Mouse (Mus musculus) telencephalon, adult 2 months (tissue): ENCODE results near the gene Artn.

Experiments used
- DNase-seq: peaks from one replicate; pipeline ENCODE4 v3.0.0-alpha.2; 2011; ENCODE audit warnings: low read depth, low spot score

Artn gene

DNA sequence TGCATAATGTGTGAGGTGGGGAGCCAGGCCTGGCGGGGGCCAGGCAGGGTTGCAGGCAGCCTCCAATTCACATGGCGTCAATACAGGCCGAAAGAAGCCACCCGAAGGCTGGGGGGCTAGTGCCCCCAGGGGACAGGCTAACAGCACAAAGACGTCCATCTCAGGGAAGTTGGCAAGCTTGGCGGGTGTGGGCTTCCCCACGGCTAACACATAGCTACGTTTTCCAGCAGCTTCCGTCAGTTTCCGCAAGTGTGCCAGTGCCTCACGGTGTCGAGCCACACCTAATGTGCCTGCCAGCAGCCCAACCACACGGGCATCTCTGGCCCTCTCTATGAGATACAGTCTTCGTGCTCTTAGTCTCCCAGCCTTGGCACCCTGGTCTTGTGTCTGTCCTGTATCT is 39.5 kb downstream of the Artn start:
- no peak for DNase-seq

DNA sequence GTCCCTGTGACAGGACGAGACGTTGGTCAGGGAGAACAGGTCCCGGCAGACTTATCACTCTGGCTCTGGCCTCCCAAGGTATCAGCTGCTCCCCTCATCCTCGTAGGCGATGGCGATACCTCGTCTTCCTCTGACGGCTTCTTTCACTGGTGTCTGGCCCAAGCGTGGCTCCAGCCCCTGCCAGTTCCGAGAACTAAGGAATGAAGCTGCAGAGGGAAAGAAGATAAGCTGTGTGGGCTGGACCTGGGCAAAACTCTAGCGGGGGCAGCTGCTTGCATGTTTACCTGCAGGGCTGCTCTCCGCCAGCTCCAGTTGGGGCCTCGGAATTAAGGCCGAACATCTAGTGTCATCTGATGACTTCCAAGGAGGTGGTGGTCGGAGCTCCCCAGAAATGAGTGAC is 40.1 kb downstream of the Artn start:
- no peak for DNase-seq

DNA sequence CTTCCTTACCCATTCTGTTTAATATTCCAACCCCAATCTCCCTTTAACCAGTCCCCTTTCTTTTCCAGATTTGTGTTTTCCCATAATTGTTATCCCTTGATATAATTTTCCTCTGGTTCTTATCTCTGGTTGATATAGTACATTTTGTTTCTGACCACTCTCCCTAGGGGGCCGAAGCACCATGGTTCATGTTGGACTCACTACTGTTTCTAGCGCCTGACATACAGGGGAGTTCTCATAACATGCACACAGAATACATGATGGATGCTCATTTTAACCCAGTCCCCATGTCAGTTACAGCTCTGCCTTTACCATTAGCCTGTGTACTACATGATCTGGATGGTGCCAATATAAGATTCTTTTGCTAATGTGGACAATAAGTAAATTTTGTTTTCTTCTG is 41.6 kb downstream of the Artn start:
- DNase-seq: no peak

DNA sequence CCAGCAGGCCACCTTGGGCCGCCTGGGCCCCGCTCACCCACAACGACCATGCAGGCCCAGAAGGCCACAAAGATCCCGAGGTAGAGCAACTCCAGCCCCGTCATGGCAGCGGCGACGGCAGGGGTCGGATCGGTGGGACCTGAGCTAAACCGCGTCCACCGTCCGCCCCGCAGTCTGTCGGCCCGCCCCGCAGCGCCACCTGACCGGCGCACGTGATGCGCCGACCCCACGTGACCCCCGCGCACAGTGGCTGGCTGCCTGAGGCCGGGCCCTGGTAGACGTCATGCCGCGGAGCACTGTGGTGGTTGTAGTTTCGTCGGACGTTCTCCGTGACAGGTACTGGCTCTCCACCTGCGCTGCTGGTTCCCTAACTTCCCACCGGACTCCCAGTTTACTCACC is 42.4 kb downstream of the Artn start, which contains the start of gene Atp6v0b:
Gene Atp6v0b (minus strand): TSS at position 201 of the 400 bp plus-strand sequence.
- DNase-seq: peak; percentile 81

DNA sequence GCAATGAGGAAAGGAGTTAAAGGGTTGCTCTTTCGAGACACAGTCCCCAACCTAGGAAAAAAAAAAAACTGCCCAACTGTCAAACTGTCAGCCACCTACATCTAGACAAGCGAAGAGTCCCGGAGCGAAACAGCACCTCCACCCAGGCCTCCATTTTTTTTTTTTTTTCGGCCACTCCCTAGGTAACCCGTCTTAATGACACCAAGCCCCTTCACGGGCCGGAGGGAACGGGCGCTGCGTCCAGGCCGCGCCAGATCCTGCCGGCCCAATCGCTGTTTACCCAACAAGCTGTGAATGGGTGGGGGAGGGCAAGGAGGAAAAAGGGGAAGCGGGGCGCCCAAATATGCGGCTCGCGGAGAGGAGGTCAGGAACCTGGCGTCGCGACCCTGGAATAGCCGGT is 42.9 kb downstream of the Artn start:
- DNase-seq: no peak

DNA sequence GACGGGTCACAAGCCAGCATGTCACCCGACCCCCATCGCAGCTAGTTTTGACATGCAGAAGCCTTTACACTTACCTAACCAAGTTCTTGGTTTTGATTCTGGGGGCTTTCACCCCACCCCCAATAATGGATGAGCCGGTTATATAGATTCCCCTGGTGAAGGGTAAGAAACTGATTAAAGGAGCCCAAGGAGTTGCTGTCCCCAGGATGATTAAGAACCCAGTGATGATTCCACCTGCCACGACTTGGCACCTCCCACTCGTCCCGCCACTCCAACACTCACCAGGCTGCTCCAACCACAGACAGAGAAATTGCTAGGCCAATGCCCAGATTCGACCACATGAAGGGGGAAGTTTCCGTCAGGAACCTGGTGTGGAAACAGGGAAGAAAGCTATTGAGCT is 43.6 kb downstream of the Artn start:
- DNase-seq: no peak

DNA sequence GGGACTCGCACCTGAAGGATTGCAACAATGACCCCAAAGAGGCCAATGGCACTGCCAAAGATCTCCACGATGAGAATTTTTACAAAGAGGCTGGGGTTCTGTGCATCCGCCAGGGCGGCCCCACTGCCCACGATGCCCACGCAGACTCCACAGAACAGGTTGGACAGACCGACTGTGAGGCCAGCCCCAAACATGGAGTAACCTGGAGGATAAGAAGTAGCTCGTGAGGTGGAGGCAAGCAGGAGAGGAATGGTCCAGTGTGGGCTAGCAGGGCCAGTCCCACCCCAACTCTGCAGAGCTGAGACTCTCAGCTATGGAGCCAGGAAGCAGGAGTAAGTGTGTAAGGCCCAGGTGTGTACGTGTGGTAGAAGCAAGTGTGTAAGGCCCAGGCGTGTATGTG is 44.5 kb downstream of the Artn start:
- DNase-seq: no peak

DNA sequence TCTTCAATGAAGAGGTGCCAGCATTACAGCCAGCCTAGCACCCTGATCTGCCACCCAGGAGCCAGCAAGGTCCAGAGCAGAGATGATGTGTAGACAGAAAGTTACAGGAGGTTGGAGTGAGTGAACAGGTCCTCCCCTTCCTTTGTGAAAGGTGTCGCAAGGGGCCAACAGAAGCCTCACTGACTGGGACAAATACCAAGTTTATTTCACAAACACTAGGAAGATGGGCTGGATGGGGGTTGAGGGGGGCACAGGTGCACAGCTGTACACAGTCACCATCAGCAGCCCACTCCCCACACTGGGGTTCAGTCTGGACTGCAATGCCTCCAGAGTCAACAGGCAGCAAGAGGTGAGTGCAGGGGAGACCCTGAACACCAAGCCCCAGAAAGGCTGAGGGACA is 45.4 kb downstream of the Artn start:
- no peak for DNase-seq

DNA sequence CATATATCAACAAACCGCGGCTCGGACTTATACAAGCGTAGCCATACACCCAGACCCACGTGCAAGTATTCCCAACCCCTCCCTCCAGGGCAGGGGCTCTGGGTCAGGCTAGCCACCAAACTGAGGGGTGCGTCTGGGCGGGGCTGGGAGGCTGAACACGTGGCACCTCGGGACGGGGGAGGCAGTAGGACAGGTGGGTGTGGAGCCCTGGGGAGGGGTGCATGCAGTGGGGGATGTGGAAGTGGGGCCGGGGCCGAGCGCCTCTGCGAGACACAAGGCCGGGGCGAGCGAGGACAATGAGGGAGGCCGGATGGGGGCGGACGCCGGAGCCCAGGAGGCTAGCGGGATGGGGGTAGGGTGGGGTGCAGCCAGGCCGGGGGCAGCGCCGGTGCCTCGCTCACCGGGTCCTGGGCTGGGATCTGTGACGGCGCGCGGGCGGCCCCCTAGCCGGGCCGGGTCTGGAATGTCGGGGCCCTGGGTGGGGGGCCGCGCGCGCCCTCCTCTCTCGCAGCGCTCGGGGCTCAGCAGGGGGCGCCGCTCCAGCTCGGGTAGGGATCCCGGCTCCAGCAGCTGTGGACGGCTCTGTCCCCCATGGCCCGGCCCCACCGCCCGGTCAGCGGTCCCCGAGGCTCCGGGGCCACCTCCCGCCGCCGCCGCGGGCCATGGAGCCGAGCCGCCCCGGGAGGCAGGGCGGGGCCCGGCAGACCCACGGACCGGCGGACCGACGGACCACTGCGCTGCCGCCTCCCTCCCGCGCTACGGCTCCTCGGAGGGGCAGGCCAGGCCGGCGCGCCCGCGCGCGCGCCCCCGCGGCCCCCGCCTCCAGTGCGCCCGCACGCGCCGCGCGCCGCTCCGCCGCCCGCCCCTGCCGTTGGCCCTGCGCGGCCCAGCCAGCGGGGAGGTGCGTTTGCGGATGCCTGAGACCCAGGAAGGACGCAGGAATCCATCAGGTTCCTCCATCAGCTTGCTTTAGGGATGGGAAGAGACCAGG is 46.6 kb downstream of the Artn start, which contains the start of gene B4galt2:
Gene B4galt2 (minus strand): TSS at position 787 of the 991 bp plus-strand sequence.
- DNase-seq: no peak

DNA sequence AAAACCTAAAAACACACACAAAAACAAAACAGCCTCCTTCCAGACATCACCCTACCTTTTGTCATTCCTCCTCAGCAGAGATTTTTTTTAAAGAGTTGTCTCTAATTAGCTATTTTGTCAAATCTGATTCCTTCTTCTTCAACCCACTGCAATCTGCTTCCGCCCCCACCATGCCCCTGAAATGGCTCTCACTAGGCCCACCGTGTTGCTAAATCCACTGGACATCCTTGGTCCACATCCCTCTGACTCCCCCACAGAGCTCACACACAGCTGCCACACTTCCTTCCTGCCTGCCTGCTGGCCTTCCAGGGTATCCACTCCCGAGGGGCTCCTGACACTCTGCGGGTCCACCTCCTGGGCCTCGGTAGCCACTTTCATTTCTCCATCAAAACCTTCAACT is 50.9 kb downstream of the Artn start:
- DNase-seq: no peak

DNA sequence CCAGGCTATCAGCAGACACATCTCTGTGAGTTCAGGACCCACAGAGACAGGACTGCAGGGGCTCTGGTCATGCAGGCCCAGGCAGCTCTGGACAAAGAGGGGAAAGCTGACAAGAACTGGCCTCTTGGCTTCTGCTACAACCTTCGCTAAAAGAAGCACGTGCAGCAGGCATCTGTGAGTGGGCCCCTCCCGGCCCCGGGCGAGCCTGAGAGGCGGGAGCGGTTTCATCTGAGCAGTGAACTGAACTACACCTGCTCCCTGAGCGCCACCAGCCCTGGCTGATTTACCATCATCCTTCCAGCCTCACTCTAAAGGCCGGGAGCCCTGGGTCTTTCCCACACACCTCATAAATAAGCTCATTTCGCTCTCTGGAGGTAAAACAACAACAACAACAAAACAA is 51.3 kb downstream of the Artn start:
- DNase-seq: no peak
